Mouse (Mus musculus) E14TG2a.4 (cell line): ENCODE measurements at regions not wholly inside any gene's neighbourhood (a gene's known extent, or its start where the extent isn't known, plus 50 kb on each side); places are given as distances from the start of the nearest gene placed in this dataset.

Experiments
- CTCF ChIP-seq: conservative IDR thresholded peaks from 2 replicates; pipeline ENCODE4 v1.5.1; 2014; ENCODE audit warnings: low read length
- NANOG ChIP-seq: IDR thresholded peaks from 2 replicates; pipeline ENCODE4 v1.6.1; 2014; ENCODE audit warnings: borderline replicate concordance, low read length, mixed read lengths
- POU5F1 ChIP-seq: IDR thresholded peaks from 2 replicates; pipeline ENCODE4 v1.6.1; 2014; ENCODE audit warnings: low read length, borderline replicate concordance

GRCm38 (mm10) chr2:83251173-83252101 lies 308.0 kb downstream of the Fsip2 start:
- no peak for TF ChIP-seq CTCF
- TF ChIP-seq POU5F1 = no peak
- TF ChIP-seq NANOG = no peak
